Mouse (Mus musculus) kidney, embryonic 14.5 days (tissue): ENCODE results near the gene Map3k19. TPM values are rescaled to one million over a fixed set of nuclear protein-coding genes. Genes with fewer than 3 reads are reported as not detected.

Experiments
- ATAC-seq: fragments of 200-750 bp; cut with Nextera tagmentation; 2 replicates; pipeline ENCODE4 v1.8.0; 2017; ENCODE audit warnings: moderate number of reproducible peaks, mild to moderate bottlenecking, moderate TSS enrichment, moderate library complexity; ENCODE audit not compliant: low FRiP score, low TSS enrichment
- H3K27ac ChIP-seq: fragments of 300-500 bp; sonication (generic); 2 replicates; pipeline ENCODE4 v1.5.1; 2014; ENCODE audit warnings: low read depth, mild to moderate bottlenecking, low read length, moderate library complexity, mixed read lengths
- H3K27me3 ChIP-seq: fragments of 300-500 bp; sonication (generic); 2 replicates; pipeline ENCODE4 v1.6.1; 2014; ENCODE audit warnings: mild to moderate bottlenecking, low read length; ENCODE audit not compliant: control insufficient read depth, insufficient read depth
- H3K36me3 ChIP-seq: fragments of 300-500 bp; sonication (generic); 2 replicates; pipeline ENCODE4 v1.6.1; 2014; ENCODE audit warnings: low read length, mixed read lengths; ENCODE audit not compliant: control insufficient read depth, insufficient read depth
- H3K4me1 ChIP-seq: fragments of 300-500 bp; sonication (generic); 2 replicates; pipeline ENCODE4 v1.6.1; 2014; ENCODE audit warnings: low read length, mixed read lengths; ENCODE audit not compliant: control insufficient read depth, insufficient read depth
- H3K4me2 ChIP-seq: fragments of 300-500 bp; sonication (generic); replicated peaks from 2 replicates; pipeline ENCODE4 v1.6.1; 2014; ENCODE audit warnings: low read depth, mild to moderate bottlenecking, low read length
- H3K4me3 ChIP-seq: fragments of 300-500 bp; sonication (generic); 2 replicates; pipeline ENCODE4 v1.5.1; 2014; ENCODE audit warnings: mild to moderate bottlenecking, low read length
- H3K9ac ChIP-seq: fragments of 300-500 bp; sonication (generic); 2 replicates; pipeline ENCODE4 v1.6.1; 2014; ENCODE audit warnings: low read depth, mild to moderate bottlenecking, low read length, moderate library complexity
- H3K9me3 ChIP-seq: fragments of 300-500 bp; sonication (generic); 2 replicates; pipeline ENCODE4 v1.6.1; 2016; ENCODE audit warnings: low read length; ENCODE audit not compliant: control insufficient read depth
- WGBS: fragments of 180-500 bp; shearing (Covaris S2); extraction: QIAGEN DNeasy Blood & Tissue Kit; methylation state at CpG from one replicate; pipeline ENCODE4 v1.1.7; 2014; 5-methylcytosine and 5-hydroxymethylcytosine counted together
- polyA plus RNA-seq: library from polyadenylated mRNA; unstranded; fragments of >200 nt; fragmentation: Nextera tagmentation; extraction: Ambion mirVana; gene quantifications from 2 replicates; pipeline ENCODE4 v1.2.1, GENCODE M21; 2014

Map3k19 gene
- polyA plus RNA-seq, 1 experiment from 2014 or later: not detected

- no peak overlapping the region for H3K4me3 ChIP-seq
- H3K4me2 ChIP-seq: no peak overlapping the region
- no peaks in the 10 kb centered on the region for H3K4me1 ChIP-seq
- ATAC-seq: no peak
- no peaks in the 10 kb centered on the region for H3K9me3 ChIP-seq
- no peaks in the 10 kb centered on the region for H3K36me3 ChIP-seq
- H3K27me3 ChIP-seq: no peaks in the 10 kb centered on the region
- H3K9ac ChIP-seq: no peak overlapping the region
- 83% methylated on average over 6 of the region's 6 CpGs for WGBS
- no peak overlapping the region for H3K27ac ChIP-seq
These were observed 38.5 kb downstream of the Map3k19 start for GRCm38 (mm10) chr1:127816381-127816780.

GRCm38 (mm10) chr1:127812929-127813328 lies 41.9 kb downstream of the Map3k19 start:
- H3K9me3 ChIP-seq: no peaks in the 10 kb centered on the region
- H3K27ac ChIP-seq: no peak overlapping the region
- no peak overlapping the region for H3K4me3 ChIP-seq
- H3K4me1 ChIP-seq: no peaks in the 10 kb centered on the region
- ATAC-seq: no peak
- no peaks in the 10 kb centered on the region for H3K27me3 ChIP-seq
- no peaks in the 10 kb centered on the region for H3K36me3 ChIP-seq
- H3K4me2 ChIP-seq: 0 out of 2 replicates have a peak overlapping the region, but pooled peaks have one; percentile 8
- WGBS: 41% methylated on average over 7 of the region's 7 CpGs
- H3K9ac ChIP-seq: no peak overlapping the region

GRCm38 (mm10) chr1:127808671-127809070 lies 46.2 kb downstream of the Map3k19 start:
- ATAC-seq: no peak
- Histone ChIP-seq H3K27me3 (no peaks in the 10 kb centered on the region), H3K27ac (no peak overlapping the region), H3K4me3 (no peak overlapping the region), H3K4me2 (no peak overlapping the region), H3K9ac (no peak overlapping the region), H3K9me3 (no peaks in the 10 kb centered on the region), H3K4me1 (no peaks in the 10 kb centered on the region), H3K36me3 (peaks cover 15% of the 10 kb centered on the region)
- WGBS: 95% methylated on average over 7 of the region's 7 CpGs

- Histone ChIP-seq H3K4me3 (no peak overlapping the region), H3K27ac (no peak overlapping the region), H3K4me2 (no peak overlapping the region), H3K27me3 (no peaks in the 10 kb centered on the region), H3K36me3 (peaks cover 55% of the 10 kb centered on the region), H3K9ac (no peak overlapping the region), H3K9me3 (no peaks in the 10 kb centered on the region), H3K4me1 (no peaks in the 10 kb centered on the region)
- no peak for ATAC-seq
- WGBS: 89% methylated on average over 8 of the region's 8 CpGs
These were observed 51.9 kb downstream of the Map3k19 start for GRCm38 (mm10) chr1:127802916-127803315.

- Histone ChIP-seq H3K9ac (no peak overlapping the region), H3K4me1 (no peaks in the 10 kb centered on the region), H3K4me3 (no peak overlapping the region), H3K36me3 (peaks cover 34% of the 10 kb centered on the region), H3K27ac (no peak overlapping the region), H3K4me2 (no peak overlapping the region), H3K9me3 (no peaks in the 10 kb centered on the region), H3K27me3 (no peaks in the 10 kb centered on the region)
- ATAC-seq: no peak
- WGBS: 88% methylated on average over 1 of the region's 1 CpGs
These were observed 58.1 kb downstream of the Map3k19 start for GRCm38 (mm10) chr1:127796752-127797151.

GRCm38 (mm10) chr1:127796341-127796740 lies 58.5 kb downstream of the Map3k19 start:
- 70% methylated on average over 4 of the region's 4 CpGs for WGBS
- Histone ChIP-seq H3K9ac (no peak overlapping the region), H3K4me3 (no peak overlapping the region), H3K27me3 (no peaks in the 10 kb centered on the region), H3K36me3 (peaks cover 30% of the 10 kb centered on the region), H3K27ac (no peak overlapping the region), H3K4me1 (no peaks in the 10 kb centered on the region), H3K4me2 (no peak overlapping the region), H3K9me3 (no peaks in the 10 kb centered on the region)
- no peak for ATAC-seq

- H3K9ac ChIP-seq: no peak overlapping the region
- no peak overlapping the region for H3K4me3 ChIP-seq
- H3K9me3 ChIP-seq: no peaks in the 10 kb centered on the region
- no peaks in the 10 kb centered on the region for H3K27me3 ChIP-seq
- no peaks in the 10 kb centered on the region for H3K4me1 ChIP-seq
- peaks cover 27% of the 10 kb centered on the region for H3K36me3 ChIP-seq
- no peak overlapping the region for H3K27ac ChIP-seq
- no peak for ATAC-seq
- WGBS: 89% methylated on average over 6 of the region's 6 CpGs
- H3K4me2 ChIP-seq: no peak overlapping the region
These were observed 59.6 kb downstream of the Map3k19 start for GRCm38 (mm10) chr1:127795087-127795769.

- WGBS: 96% methylated on average over 1 of the region's 1 CpGs
- Histone ChIP-seq H3K4me2 (no peak overlapping the region), H3K27ac (no peak overlapping the region), H3K27me3 (no peaks in the 10 kb centered on the region), H3K4me3 (no peak overlapping the region), H3K36me3 (peaks cover 14% of the 10 kb centered on the region), H3K9ac (no peak overlapping the region), H3K4me1 (no peaks in the 10 kb centered on the region), H3K9me3 (no peaks in the 10 kb centered on the region)
- ATAC-seq: no peak
These were observed 61.4 kb downstream of the Map3k19 start for GRCm38 (mm10) chr1:127793459-127793858.

- peaks cover 8% of the 10 kb centered on the region for H3K36me3 ChIP-seq
- H3K9me3 ChIP-seq: no peaks in the 10 kb centered on the region
- ATAC-seq: no peak
- H3K4me1 ChIP-seq: no peaks in the 10 kb centered on the region
- no peak overlapping the region for H3K4me3 ChIP-seq
- no peak overlapping the region for H3K4me2 ChIP-seq
- no peak overlapping the region for H3K27ac ChIP-seq
- no peak overlapping the region for H3K9ac ChIP-seq
- H3K27me3 ChIP-seq: no peaks in the 10 kb centered on the region
- 59% methylated on average over 6 of the region's 6 CpGs for WGBS
These were observed 65.9 kb downstream of the Map3k19 start for GRCm38 (mm10) chr1:127788943-127789342.
